Comparison of ENCODE assay signal across 8 mouse cellular contexts in genomic region chr3:89316833-89317232, GRCm38 (mm10). TPM values are rescaled to one million over a fixed set of nuclear protein-coding genes. Genes with fewer than 3 reads are reported as not detected.
DNase-seq lines count a peak whose midpoint lies in the region; ATAC-seq and TF ChIP-seq lines count a peak whose summit lies in the region.

No protein-coding gene starts in this region.

- no peak overlapping the region for H3K4me3 ChIP-seq in cortical plate, adult 2 months (ENCODE audit: insufficient read depth, low read length)

- H3K4me1 ChIP-seq in cortical plate, adult 2 months (ENCODE audit: control insufficient read depth, insufficient read depth, low read length), result peaks cover 8% of the 10 kb centered on the region

- TF ChIP-seq POLR2A in cortical plate, adult 2 months (IDR thresholded peaks at IDR 0.05; ENCODE audit: extremely low read depth, insufficient read depth, low read length), result no peak

- peak; percentile 87 for ATAC-seq in megakaryocyte progenitor cell, adult 5-6 weeks (replicated peaks; ENCODE audit: poor library complexity)

- peak; percentile 81 to 95 for DNase-seq in adrenal gland, adult (ENCODE audit: inconsistent age in 2 of 2, low spot score in 1 of 2)
- DNase-seq in gastrocnemius, postnatal 10 days, result peak; percentile 72
- DNase-seq in hindlimb bud, embryonic 11.5 days (ENCODE audit: extremely low spot score, low read depth, low spot score), result peak; percentile 91
- DNase-seq in left cerebral cortex, adult 18-20 months (ENCODE audit: low spot score in 2 of 2), result peak; percentile 88 to 93
- peak; percentile 92 to 94 for DNase-seq in right cerebral cortex, postnatal 10 days (ENCODE audit: low spot score in 2 of 2)
- DNase-seq in urinary bladder, postnatal 25 days (ENCODE audit: low spot score), result peak; percentile 76

- peak; percentile 94 for TF ChIP-seq CTCF in cortical plate, adult 2 months (IDR thresholded peaks at IDR 0.05; ENCODE audit: extremely low read depth, insufficient read depth, low read length)

- H3K27ac ChIP-seq in cortical plate, adult 2 months (ENCODE audit: insufficient read depth, low read length), result no peak overlapping the region

RNA-seq across cellular contexts. Expression of gene Efna3, which starts 5.9 kb away (rescaled TPM):
- polyA plus RNA-seq in cortical plate, adult 2 months (2012; rRNA removed), result 79.9 and 85.1 TPM in 2 replicates
- total RNA-seq in gastrocnemius, postnatal 10 days (2021), result not detected
- total RNA-seq in left cerebral cortex, adult 18-20 months (2021), result 10 to 100 TPM; 58.3 to 60.8 TPM
- total RNA-seq in megakaryocyte progenitor cell, adult 5-6 weeks (2015), result not detected in 2 replicates
- total RNA-seq in megakaryocyte progenitor cell, adult 5-6 weeks (2017), result not detected in 2 replicates

RNA-seq across cellular contexts. Expression of gene Efna4, which starts 21.0 kb away (rescaled TPM):
- 0.59 and 1.1 TPM in 2 replicates for polyA plus RNA-seq in cortical plate, adult 2 months (2012; rRNA removed)
- total RNA-seq in gastrocnemius, postnatal 10 days (2021), result 1 to 10 TPM in 1 of 2 experiments, under 1 TPM in 1; 0.82 to 1.9 TPM
- under 1 TPM in 1 of 2 experiments, not detected in 1; 0.28 TPM for total RNA-seq in left cerebral cortex, adult 18-20 months (2021)
- 0.17 and 0.64 TPM in 2 replicates for total RNA-seq in megakaryocyte progenitor cell, adult 5-6 weeks (2015)
- total RNA-seq in megakaryocyte progenitor cell, adult 5-6 weeks (2017), result 0.27 TPM in 1 of 2 replicates, not detected in the other

RNA-seq across cellular contexts. Expression of gene Adam15, which starts 33.0 kb away (rescaled TPM):
- 170 and 178 TPM in 2 replicates for polyA plus RNA-seq in cortical plate, adult 2 months (2012; rRNA removed)
- 10 to 100 TPM; 32.6 to 48.1 TPM for total RNA-seq in gastrocnemius, postnatal 10 days (2021)
- 100 to 1,000 TPM in 1 of 2 experiments, 10 to 100 TPM in 1; 99.8 to 102 TPM for total RNA-seq in left cerebral cortex, adult 18-20 months (2021)
- 35.8 and 53.0 TPM in 2 replicates for total RNA-seq in megakaryocyte progenitor cell, adult 5-6 weeks (2015)
- total RNA-seq in megakaryocyte progenitor cell, adult 5-6 weeks (2017), result 38.7 and 49.8 TPM in 2 replicates

RNA-seq across cellular contexts. Expression of gene Efna1, which starts 35.9 kb away (rescaled TPM):
- polyA plus RNA-seq in cortical plate, adult 2 months (2012; rRNA removed), result 11.7 and 12.7 TPM in 2 replicates
- 10 to 100 TPM; 21.1 to 26.3 TPM for total RNA-seq in gastrocnemius, postnatal 10 days (2021)
- total RNA-seq in left cerebral cortex, adult 18-20 months (2021), result 1 to 10 TPM; 5.9 to 8.3 TPM
- total RNA-seq in megakaryocyte progenitor cell, adult 5-6 weeks (2015), result 0.62 TPM in 1 of 2 replicates, not detected in the other
- 0.17 TPM in 1 of 2 replicates, not detected in the other for total RNA-seq in megakaryocyte progenitor cell, adult 5-6 weeks (2017)

RNA-seq across cellular contexts. Expression of gene Dcst2, which starts 44.9 kb away (rescaled TPM):
- 0.61 and 0.75 TPM in 2 replicates for polyA plus RNA-seq in cortical plate, adult 2 months (2012; rRNA removed)
- total RNA-seq in gastrocnemius, postnatal 10 days (2021), result not detected
- under 1 TPM; 0.19 to 0.42 TPM for total RNA-seq in left cerebral cortex, adult 18-20 months (2021)
- total RNA-seq in megakaryocyte progenitor cell, adult 5-6 weeks (2015), result not detected in 2 replicates
- total RNA-seq in megakaryocyte progenitor cell, adult 5-6 weeks (2017), result not detected in 2 replicates

Comparison
In these comparisons a context has a peak if more than half of its experiments do, and no peak if none do; other contexts are left out.
1. RNA of gene Efna3, which starts 5.9 kb away (total RNA-seq): 58.3 to 60.8 TPM in left cerebral cortex, adult 18-20 months; not detected in gastrocnemius, postnatal 10 days and not detected in megakaryocyte progenitor cell, adult 5-6 weeks; every median in the first group is over 10 times any median in the second.
2. Peak in every context shown above with its lines, with median percentiles within 50 percentile points of each other: DNase-seq.